Mouse (Mus musculus) G1E (cell line): ENCODE results near the gene Myrf. TPM values are rescaled to one million over a fixed set of nuclear protein-coding genes. Genes with fewer than 3 reads are reported as not detected.
A peak's percentile ranks its signal among the peaks of the same experiment; 100 is the strongest.

Source experiments
- ATAC-seq: 2 replicates; pipeline ENCODE4 v1.8.0; 2016; ENCODE audit warnings: mild to moderate bottlenecking; ENCODE audit not compliant: insufficient number of reproducible peaks, poor library complexity, low FRiP score, severe bottlenecking; ENCODE audit errors: extremely low read depth
- DNase-seq: peaks from one replicate; pipeline ENCODE4 v3.0.0; 2012; ENCODE audit warnings: low spot score
- H3K27me3 ChIP-seq: 2 replicates; pipeline ENCODE4 v1.6.1; 2012; ENCODE audit warnings: mild to moderate bottlenecking, low read length, inconsistent platforms; ENCODE audit not compliant: insufficient read depth
- H3K36me3 ChIP-seq: replicated peaks from 2 replicates; pipeline ENCODE3; 2012; ENCODE audit warnings: mild to moderate bottlenecking, inconsistent platforms
- H3K4me1 ChIP-seq: 2 replicates; pipeline ENCODE4 v1.6.1; 2012; ENCODE audit warnings: low read depth, low read length, inconsistent platforms, mixed read lengths; ENCODE audit not compliant: insufficient read depth
- H3K4me3 ChIP-seq: 2 replicates; pipeline ENCODE4 v1.5.1; 2012; ENCODE audit warnings: low read depth, mild to moderate bottlenecking, inconsistent platforms, low read length, moderate library complexity, mixed read lengths
- H3K9me3 ChIP-seq: replicated peaks from 2 replicates; pipeline ENCODE4 v1.6.1; 2012; ENCODE audit warnings: inconsistent platforms
- CTCF ChIP-seq: IDR thresholded peaks from 2 replicates; pipeline ENCODE4 v1.5.1; 2012; ENCODE audit warnings: low read depth, low read length, inconsistent platforms, mixed read lengths
- GATA1 ChIP-seq: IDR thresholded peaks from 2 replicates; pipeline ENCODE4 v1.6.1; 2012; ENCODE audit warnings: borderline replicate concordance, low read length, inconsistent platforms, mixed read lengths
- GATA2 ChIP-seq: IDR thresholded peaks from 2 replicates; pipeline ENCODE4 v1.6.1; 2012; ENCODE audit warnings: low read depth, low read length, inconsistent platforms, borderline replicate concordance
- POLR2AphosphoS5 ChIP-seq: IDR thresholded peaks from 2 replicates; pipeline ENCODE4 v1.6.1; 2012; ENCODE audit warnings: low read depth, low read length, inconsistent platforms; ENCODE audit not compliant: insufficient replicate concordance
- TAL1 ChIP-seq: conservative IDR thresholded peaks from 2 replicates; pipeline ENCODE4 v1.6.1; 2012; ENCODE audit warnings: low read depth, low read length, inconsistent platforms, mixed read lengths
- polyA plus RNA-seq: library from polyadenylated mRNA; stranded (reverse); fragments of >175 nt; gene quantifications from 2 replicates; pipeline ENCODE4 v1.2.3, GENCODE M21; 2012
- total RNA-seq, 2 experiments: library from RNA; stranded (forward) in 1 of 2; stranded (reverse) in 1 of 2; fragments of 200-1000 nt in 1 of 2; fragments of >200 nt in 1 of 2; fragmentation: Nextera tagmentation in 1 of 2; gene quantifications; 2 replicates each; pipeline ENCODE4 v1.2.3; 2014 to 2017

Myrf gene
- total and polyA plus RNA-seq, 3 experiments = 0.22 TPM; not detected in 2

- TF ChIP-seq CTCF (peak; percentile 64), POLR2AphosphoS5 (no peak)
- H3K27me3 ChIP-seq = peaks cover 60% of the 10 kb centered on the region
Observed at GRCm38 (mm10) chr19:10258279-10259011, 17.9 kb upstream of the Myrf start.

GRCm38 (mm10) chr19:10248128-10248527 lies 7.6 kb upstream of the Myrf start:
- no peaks in the 10 kb centered on the region for H3K36me3 ChIP-seq
- no peaks in the 10 kb centered on the region for H3K4me1 ChIP-seq
- H3K9me3 ChIP-seq = no peaks in the 10 kb centered on the region
- DNase-seq (no peak), ATAC-seq (no peak)
- no peak overlapping the region for H3K4me3 ChIP-seq
- TF ChIP-seq TAL1 = no peak
- peaks cover 68% of the 10 kb centered on the region for H3K27me3 ChIP-seq

More at GRCm38 (mm10) chr19:10258279-10259011, 17.9 kb upstream of the Myrf start:
- peak; percentile 22; the same call in 1 of the 2 replicates for ATAC-seq
- DNase-seq = peak; percentile 42
- H3K4me1 ChIP-seq = 0 out of 2 replicates have a peak, but pooled peaks cover 2% of the 10 kb centered on the region
- H3K36me3 ChIP-seq = no peaks in the 10 kb centered on the region
- no peak overlapping the region for H3K4me3 ChIP-seq
- H3K9me3 ChIP-seq = no peaks in the 10 kb centered on the region

GRCm38 (mm10) chr19:10247165-10247564 lies 6.6 kb upstream of the Myrf start:
- ATAC-seq = no peak
- no peaks in the 10 kb centered on the region for H3K9me3 ChIP-seq
- DNase-seq = no peak
- H3K36me3 ChIP-seq = no peaks in the 10 kb centered on the region
- H3K27me3 ChIP-seq = peaks cover 70% of the 10 kb centered on the region
- H3K4me1 ChIP-seq = no peaks in the 10 kb centered on the region
- TF ChIP-seq GATA1 = no peak
- no peak for TF ChIP-seq POLR2AphosphoS5
- TF ChIP-seq TAL1 = no peak
- TF ChIP-seq CTCF = no peak
- H3K4me3 ChIP-seq = no peak overlapping the region

- H3K27me3 ChIP-seq = peaks cover 61% of the 10 kb centered on the region
Observed at GRCm38 (mm10) chr19:10244183-10244582, 3.6 kb upstream of the Myrf start.

GRCm38 (mm10) chr19:10242916-10243315 lies 2.4 kb upstream of the Myrf start:
- no peak for TF ChIP-seq TAL1
- no peak for TF ChIP-seq CTCF
- TF ChIP-seq GATA2 = no peak
- TF ChIP-seq POLR2AphosphoS5 = no peak
- TF ChIP-seq GATA1 = no peak
- no peak for ATAC-seq
- Histone ChIP-seq H3K4me1 (0 out of 2 replicates have a peak, but pooled peaks cover 6% of the 10 kb centered on the region), H3K36me3 (no peaks in the 10 kb centered on the region), H3K9me3 (peaks cover 3% of the 10 kb centered on the region; the same call in 1 of the 2 replicates), H3K4me3 (no peak overlapping the region), H3K27me3 (peaks cover 59% of the 10 kb centered on the region)
- DNase-seq = no peak

More at GRCm38 (mm10) chr19:10244183-10244582, 3.6 kb upstream of the Myrf start:
- Histone ChIP-seq H3K36me3 (no peaks in the 10 kb centered on the region), H3K4me1 (0 out of 2 replicates have a peak, but pooled peaks cover 6% of the 10 kb centered on the region), H3K9me3 (peaks cover 3% of the 10 kb centered on the region; the same call in 1 of the 2 replicates), H3K4me3 (no peak overlapping the region)
- DNase-seq (no peak), ATAC-seq (no peak)
- TF ChIP-seq CTCF = peak; percentile 35; the same call in 1 of the 2 replicates
- no peak for TF ChIP-seq POLR2AphosphoS5

GRCm38 (mm10) chr19:10239975-10240653 lies 434 bp downstream of the Myrf start:
- H3K36me3 ChIP-seq = no peaks in the 10 kb centered on the region
- H3K27me3 ChIP-seq = peaks cover 54% of the 10 kb centered on the region
- DNase-seq (no peak), ATAC-seq (no peak)
- no peak overlapping the region for H3K4me3 ChIP-seq
- H3K9me3 ChIP-seq = peaks cover 3% of the 10 kb centered on the region; the same call in 1 of the 2 replicates
- 0 out of 2 replicates have a peak, but pooled peaks cover 6% of the 10 kb centered on the region for H3K4me1 ChIP-seq
- TF ChIP-seq TAL1 (no peak), CTCF (no peak), POLR2AphosphoS5 (no peak), GATA1 (no peak), GATA2 (no peak)
